Mouse (Mus musculus): ENCODE measurements around the gene Hsd17b13.

DNA sequence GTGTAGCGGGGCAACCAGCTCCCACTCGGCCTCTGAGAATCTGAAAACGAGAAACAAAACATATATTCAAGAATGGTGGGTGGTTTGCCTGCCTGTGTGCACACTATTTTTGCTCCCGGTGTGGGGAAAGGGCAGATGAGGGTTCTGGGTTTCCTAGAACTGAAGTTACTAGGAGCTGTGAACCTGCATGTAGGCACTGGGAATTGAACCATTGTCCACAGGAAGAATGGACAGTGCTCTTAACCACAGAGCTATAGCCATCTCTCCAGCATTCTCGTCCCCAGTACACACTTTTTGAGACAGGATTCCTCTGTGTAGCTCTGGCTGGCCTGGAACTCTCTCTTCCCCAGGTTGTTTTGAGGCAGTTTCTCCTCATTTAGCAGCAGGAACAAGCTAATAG is 45.3 kb upstream of the Hsd17b13 start:
- no peak for TF ChIP-seq CTCF (IDR thresholded peaks at IDR 0.05; ENCODE audit: low read depth, low read length)
- no peak for TF ChIP-seq POLR2A (IDR thresholded peaks at IDR 0.05; ENCODE audit: extremely low read depth, insufficient read depth, low read length)

Measured in liver, adult 2 months (tissue).